Mouse (Mus musculus): ENCODE results near the gene Hmga1b.
"Not testable (repeated sequence)": the region's sequence is repeated elsewhere in the genome, so short reads cannot be mapped to it uniquely, and the experiment has no call there.

Gene Hmga1b

DNA sequence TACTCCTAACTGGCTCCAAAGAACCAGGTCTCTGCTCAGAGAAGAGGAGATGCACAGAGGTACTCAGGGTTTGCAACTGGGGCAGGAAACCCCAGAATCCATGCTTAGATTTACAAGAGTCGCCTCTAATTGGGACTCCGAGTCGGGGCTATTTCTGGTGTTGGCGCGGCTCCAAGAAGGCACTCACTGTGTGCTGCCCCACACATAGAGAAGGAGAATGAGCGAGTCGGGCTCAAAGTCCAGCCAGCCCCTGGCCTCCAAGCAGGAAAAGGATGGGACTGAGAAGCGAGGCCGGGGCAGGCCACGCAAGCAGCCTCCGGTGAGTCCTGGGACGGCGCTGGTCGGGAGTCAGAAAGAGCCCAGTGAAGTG lies at the start of gene Hmga1b:
Gene Hmga1b (plus strand): TSS at position 123 of the 370 bp plus-strand sequence.
- DNase-seq: not testable (repeated sequence)

DNA sequence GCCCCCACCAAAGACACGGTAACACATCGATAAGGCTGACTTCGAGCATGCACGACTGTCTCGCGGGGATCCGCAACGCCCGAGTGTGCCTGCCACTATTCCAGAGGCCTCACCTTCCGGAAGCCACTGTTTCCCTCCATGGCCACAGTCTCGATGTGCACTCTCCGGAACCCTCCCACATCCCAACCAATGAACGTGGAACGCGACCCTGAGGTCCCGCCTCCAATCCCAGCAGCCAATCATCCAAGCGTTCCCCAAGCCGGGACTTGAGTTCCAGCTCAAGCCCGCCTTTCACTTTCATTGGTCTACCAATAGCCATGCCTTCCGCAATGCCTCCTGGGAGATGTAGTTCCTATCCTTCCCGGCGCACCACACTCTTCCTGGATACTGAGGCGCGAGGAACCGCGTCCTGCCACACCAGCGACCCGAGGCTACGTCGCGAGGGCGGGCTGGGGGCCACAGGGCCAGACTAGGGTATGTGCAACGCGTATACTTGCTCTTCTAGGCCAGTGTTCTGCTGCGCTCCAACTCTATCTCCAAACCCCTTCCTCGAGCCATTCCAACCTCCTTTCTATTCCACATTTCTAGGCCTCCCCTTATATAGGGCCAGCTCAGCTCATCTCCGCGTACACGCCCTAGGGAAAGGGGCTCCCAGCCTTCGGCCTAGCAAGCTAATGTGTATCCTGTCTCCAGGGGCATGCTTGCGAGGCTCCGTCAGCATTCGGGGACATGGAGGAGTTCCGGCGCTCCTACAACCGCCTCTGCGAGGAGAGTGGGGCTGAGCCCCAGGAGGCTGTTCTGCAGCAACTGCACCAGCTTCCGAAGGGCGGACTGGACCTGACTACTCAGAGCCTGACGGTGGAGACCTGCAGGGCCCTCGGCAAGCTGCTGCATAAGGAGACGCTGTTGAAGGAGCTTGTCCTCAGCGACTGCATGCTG lies 48.7 kb upstream of the Hmga1b start, which contains the start of the genes Cenpx and Lrrc45:
Gene Cenpx (minus strand): TSS at position 159 of the 939 bp plus-strand sequence.
Gene Lrrc45 (plus strand): TSS at position 346 of the 939 bp plus-strand sequence.
- peak; percentile 99 for DNase-seq

DNA sequence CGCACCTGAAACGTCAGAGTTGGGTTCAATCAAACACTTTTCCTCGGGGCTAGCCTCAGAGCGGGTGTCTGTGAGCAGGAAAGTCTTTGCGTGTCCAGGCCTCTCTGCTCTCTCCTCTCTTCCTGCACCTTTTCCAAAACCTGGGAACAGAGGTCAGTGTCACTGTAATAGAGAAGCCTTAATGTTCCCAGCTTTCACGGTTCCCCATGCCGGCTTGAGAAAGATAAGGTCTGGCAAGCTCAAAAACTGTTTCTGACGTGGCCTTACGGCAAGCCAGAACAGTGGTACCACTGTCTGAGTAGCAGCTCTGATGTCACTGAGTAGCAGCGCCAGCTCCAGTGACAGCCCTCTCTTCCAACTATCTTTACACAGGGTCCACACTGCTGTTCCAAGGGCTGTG lies 48.0 kb upstream of the Hmga1b start:
- DNase-seq: no peak

DNA sequence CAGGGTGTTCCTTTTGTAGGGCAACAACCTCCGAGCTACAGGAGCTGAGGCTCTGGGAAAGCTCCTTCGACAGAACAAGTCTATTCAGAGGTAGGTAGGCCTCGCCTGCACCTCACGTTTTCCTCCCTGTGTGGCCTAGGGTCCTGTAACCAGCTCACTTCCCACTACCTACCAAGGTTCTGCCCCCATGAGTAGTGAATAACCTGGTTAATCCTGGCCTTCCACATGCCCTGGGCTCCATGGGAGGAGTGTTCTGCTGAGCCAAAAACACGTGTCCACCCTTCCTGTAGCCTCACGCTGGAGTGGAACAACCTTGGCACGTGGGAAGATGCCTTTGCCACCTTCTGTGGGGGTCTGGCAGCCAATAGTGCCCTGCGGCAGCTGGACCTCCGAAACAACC lies 47.5 kb upstream of the Hmga1b start:
- DNase-seq: no peak

DNA sequence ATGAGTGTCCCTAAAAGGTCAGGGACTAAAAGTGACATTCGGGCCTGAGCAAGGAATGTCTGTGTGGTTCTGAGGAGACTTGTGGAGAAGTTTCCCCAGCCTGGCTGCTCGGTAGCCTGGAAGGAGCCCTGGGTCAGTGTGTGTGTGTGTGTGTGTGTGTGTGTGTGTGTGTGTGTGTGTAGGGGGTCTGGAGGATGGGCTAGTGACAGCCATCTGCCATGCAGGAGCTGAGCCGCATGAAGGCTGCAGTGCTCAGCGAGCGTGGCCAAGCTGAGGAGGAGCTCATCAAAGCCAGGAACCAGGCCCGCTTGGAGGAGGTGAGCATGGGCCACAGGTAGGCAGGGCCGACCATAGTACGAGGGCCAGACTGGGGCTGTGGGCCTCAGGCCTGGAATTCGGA lies 43.4 kb upstream of the Hmga1b start:
- DNase-seq: no peak

DNA sequence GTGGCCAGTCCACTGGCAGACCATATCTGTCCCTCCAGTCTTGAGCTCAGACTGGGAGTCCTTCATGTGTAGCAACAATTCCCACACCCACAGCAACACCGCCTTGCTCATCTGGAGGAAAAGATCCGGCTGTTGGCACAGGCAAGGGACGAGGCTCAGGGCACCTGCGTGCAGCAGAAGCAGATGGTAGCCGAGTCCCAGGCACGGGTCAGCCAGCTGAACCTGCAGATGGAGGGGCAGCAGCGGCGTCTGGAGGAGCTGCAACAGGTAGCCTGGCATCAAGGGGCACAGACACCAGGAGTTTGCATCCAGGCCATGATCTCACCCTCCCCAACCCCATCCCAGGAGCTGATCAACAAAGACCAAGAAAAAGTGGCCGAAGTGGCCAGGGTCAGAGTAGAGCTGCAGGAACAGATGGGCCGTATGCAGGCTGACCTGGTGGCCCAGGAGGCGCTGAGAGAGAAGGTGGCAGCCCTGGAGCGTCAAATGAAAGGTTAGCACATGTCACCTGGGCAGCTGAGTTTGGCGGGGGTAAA lies 42.7 kb upstream of the Hmga1b start:
- DNase-seq: no peak

DNA sequence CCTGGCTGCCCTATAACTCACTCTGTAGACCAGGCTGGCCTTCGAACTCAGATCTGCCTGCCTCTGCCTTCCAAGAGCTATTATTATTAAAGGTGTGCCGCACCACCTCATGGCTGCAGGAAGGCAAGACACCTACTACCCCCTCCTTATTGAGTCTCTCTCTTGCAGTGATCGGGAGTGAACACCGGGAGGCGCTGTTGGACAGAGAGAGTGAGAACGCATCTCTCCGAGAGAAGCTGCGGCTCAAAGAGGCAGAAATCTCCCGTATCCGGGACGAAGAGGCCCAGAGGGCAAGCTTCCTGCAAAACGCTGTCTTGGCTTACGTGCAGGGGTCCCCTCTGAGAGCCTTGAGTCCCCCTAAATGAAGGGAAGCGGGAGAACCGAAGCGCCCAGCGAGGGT lies 42.1 kb upstream of the Hmga1b start:
- DNase-seq: peak; percentile 87

DNA sequence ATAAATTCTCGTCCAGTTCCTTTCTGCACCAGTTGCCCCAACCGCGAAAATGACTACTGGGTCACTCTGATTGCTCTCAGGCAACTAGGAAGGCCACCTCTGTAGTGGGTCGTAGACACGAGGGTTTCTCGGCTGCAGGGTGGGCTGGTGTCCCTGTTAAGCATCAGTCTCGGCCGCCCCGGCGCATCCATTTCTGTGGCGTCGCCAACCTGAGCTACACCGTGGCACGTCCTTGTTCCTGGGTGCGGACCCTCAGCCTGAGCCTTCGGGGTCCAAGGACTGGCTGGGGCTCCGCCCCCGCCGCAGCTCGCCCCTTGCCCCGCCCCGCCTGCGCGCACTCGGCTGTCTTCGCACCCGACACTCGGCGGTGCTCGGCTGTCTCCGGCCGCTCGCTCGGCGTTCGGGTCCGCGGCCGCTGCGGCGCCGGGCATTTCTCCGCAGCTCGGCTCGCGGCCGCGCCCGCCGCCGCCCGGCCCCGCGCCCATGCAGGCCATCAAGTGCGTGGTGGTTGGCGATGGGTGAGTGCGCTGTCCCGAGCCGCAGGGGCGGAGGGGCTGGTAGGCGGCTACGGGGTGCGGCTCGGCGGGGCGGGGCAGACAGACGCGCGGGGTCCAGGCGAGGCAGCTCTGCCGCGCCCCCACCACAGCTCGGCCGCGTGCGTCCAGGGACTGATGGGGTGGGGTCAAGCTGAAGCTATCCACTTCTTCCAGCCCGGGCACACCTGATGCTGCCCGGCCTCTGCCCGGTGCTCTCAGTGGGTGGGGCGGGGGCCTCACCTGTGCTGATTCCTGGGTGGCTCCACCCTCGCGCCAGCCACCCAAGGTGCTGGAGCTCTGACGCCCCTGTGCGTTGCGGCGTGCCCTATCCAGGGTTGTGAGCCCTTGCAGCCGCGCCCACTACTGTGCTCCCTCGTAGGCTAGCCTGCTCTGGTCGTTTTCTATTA lies 41.2 kb upstream of the Hmga1b start, which contains the start of gene Rac3:
Gene Rac3 (plus strand): TSS at position 347 of the 943 bp plus-strand sequence.
- peak; percentile 83 for DNase-seq

DNA sequence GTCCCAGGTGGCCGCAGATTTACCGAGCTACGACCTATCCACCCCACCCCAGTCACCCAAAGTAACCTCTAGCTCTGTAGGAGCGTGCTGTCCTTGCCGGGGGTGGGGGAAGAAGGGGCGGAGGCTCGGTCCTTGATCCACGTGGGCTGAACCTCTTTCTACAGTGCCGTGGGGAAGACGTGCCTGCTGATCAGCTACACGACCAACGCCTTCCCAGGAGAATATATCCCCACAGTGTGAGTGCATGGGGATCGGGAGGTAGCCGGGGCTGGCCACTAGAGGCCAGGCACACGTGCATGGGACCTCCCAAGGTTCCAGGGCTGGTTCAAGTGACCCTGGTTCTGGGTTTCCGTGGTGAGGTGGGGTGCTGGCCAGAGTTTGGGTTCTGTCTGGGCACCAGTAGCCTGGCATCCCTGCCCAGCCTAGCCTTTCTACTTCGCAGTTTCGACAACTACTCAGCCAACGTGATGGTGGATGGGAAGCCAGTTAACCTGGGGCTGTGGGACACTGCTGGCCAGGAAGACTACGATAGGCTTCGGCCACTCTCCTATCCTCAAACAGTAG lies 40.4 kb upstream of the Hmga1b start:
- DNase-seq: no peak

DNA sequence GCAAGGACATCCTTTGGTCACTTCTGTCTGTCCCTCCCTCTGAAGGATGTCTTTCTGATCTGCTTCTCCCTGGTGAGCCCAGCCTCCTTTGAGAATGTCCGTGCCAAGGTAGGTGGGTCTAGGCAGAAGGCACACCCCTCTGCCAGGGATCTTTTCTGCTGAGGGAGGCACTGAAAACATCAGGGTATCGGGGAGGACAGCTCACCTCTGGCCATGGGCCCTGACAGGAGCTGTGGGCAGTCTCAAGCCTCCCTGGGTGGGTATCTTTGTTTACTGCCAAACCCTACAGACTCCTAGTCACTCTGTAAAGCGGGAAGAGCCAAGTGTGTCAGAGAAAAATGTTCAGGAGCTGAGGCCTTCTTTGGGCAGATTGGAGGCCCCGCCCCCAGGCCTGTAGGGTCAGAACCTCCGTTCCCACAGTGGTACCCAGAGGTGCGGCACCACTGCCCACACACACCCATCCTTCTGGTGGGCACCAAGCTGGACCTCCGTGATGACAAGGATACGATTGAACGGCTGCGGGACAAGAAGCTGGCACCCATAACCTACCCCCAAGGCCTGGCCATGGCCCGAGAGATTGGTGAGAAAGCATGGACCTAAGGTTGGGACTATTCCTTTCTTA lies 39.7 kb upstream of the Hmga1b start:
- DNase-seq: peak; percentile 69

DNA sequence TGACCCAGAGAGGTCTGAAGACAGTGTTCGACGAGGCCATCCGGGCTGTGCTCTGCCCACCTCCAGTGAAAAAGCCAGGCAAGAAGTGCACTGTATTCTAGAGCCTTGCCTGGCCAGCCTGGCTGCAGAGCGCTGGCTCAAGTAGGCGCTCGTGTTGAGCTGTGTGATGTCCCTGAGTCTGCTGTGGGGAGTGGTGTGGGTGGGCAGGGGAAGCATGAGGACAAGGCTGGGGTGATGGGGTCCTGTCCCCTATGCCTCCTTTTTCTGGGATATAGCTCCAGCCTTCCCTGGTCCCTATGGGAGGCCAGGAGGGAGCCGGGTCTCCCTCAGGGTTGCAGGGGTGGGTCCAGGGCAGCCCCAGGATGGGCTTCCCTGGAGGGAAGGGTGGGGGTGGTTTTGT lies 39.1 kb upstream of the Hmga1b start:
- no peak for DNase-seq

DNA sequence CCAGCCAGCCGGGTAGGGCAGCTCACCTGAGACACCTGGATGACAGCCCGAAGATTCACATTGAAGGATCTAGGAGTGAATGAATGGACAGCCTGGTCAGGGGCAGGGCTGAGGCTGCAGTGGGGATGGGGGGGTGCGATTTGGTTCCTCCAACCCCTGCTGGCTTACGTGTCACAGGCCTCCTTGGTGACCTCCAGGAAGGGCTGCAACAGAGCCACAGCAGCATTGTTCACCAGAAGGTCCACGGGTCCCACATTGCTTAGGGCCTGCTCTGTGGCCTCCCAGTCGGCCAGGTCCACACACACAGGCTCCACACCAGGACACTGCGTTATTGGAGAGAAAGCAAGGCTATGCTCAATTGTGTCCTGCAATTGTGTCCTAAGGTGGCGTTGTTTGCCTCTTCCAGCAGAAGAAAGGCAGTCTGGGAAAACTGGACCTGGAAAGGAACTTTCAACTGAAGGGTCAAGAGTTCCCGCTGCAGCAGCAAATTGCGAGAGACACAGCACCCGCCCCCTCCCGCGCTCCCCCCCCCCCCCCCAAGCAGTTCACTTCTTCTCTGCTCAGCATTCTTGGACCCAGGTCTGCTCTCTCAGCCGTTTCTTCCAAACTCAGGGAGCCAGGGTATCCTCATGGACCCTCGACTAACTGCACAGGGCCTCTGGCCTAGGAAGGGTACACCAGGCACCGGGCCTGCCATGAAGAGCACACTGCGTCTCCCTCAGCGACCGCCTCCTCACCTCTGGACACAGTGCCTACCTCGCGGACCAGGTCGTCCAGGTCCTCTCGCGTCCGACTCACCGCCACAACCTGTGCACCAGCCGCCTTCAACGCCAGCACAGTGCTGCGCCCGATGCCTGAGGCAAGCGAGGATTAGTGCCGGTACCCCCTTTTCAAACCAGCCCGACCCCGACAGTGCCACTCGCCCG lies 36.1 kb upstream of the Hmga1b start:
- peak; percentile 61 for DNase-seq

DNA sequence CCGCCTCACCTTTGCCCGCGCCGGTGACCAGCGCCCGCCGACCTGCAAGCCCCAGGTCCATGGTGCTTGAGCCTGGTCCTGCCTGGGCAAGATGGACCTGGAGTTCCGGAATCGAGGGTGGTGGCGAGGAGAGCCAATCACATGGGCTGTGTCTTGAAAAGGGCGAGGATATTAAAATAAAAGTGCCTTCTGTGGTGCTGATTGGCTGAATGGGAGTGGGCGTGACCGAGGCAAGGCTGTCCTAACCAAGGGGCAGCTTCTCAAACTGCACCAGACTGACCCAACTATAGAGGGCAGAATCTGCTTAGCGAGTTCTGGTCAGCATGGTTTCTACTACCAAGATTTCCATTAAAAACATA lies 35.4 kb upstream of the Hmga1b start, which contains the start of gene Dcxr:
Gene Dcxr (minus strand): TSS at position 113 of the 359 bp plus-strand sequence.
- peak; percentile 95 for DNase-seq

DNA sequence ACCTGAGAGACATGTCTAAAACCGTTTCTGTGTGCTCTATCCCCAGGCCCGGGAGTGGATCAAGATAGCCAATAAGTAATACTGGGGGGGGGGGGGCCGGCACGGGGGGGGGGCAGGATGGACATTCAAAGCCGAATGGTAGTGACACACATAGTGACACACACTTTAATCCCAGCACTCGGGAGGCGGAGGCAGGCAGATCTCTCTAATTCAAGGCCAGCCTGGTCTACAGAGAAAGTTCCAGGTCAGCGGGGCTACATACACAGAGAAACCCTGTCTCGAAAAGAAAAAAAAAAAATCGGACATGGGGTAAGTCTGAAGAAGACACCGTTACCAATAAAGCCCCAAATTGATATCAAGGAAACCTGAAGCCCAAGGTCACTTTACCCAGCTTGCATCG lies 35.0 kb upstream of the Hmga1b start:
- DNase-seq: no peak

DNA sequence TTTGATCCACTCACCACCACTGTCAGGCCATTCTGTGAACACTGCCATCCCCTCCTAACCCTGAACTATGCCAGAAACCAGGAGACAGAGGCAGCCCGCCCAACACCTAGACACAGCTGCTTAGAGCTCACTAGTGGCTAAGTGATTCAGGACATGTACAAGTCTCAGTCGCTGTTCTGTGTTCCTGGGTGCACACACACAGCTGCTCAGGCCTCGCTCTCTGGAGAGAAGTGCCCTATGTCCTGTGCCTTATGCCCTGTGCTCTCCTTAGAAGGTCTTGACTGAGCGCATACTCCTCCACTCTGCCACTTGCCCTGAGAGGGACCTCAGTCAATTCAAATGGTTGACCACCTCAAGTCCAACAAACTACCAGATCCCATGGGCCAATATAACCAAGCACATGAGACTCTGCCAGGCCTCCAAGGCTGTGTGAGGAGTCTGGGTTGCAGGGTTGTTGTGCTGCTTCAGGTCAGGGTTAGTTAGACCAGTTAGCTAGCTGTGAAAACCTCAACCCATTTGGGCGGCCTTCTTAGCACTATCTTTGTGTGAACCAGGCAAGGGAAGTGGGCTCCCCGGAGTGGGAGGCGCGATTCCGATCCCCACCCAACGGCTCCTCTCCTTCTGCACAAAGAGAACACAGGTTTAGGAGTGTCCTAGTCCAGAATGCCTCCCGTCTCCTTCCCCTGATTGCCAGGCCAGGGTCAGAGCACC lies 33.9 kb upstream of the Hmga1b start:
- DNase-seq: no peak

DNA sequence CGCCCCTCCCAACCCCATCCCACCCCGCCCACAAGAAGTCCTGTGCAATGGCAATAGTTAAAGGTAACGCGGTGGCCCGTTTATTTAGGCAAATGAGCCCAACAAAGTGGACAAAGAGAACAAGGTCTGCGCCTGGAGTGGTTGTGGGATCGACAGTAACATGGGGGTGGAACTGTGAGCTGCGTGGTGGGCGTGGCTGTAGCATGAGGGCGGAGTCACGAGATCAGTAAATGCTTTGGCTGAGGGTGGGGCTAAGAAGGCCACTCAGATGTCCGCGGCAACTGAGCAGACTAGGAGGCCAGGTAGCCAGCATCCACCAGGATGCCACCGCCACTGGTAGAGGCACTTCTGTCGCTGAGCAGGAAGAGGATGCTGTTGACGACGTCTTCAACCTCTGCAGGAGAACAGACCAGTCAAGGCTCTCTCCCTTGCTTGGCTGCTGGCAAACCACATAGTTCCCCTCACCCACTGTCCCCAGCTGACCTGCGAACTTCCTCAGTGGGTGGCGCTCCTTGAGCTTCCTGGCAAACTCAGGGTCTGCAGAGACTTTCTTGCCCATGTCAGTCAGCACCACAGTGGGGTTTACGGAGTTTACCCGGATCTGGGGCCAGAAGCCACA lies 33.1 kb upstream of the Hmga1b start:
- DNase-seq: peak; percentile 68

DNA sequence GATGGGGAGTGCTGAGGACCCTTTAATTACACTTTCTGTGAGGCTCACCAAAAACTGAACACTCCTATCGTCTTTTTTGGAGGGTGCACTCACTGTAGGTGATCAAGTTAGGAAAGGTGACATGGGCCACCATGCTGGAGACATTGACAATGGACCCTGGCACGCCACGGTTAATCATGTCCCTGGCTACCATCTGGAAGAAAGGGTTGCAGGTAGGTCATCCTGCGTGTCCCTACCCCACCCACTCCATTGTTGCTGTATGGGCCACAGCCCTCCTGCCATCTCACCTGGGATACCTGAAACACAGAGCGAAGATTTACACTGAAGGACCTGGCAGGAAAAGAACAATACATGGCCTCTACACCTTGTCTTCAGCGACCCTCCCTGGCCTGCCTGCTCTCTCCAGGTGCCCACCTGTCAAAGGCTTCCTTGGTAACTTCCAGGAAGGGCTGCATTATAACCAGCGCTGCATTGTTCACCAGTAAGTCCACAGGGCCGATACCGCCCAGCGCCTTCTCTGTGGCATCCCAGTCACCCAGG lies 32.2 kb upstream of the Hmga1b start:
- DNase-seq: no peak

DNA sequence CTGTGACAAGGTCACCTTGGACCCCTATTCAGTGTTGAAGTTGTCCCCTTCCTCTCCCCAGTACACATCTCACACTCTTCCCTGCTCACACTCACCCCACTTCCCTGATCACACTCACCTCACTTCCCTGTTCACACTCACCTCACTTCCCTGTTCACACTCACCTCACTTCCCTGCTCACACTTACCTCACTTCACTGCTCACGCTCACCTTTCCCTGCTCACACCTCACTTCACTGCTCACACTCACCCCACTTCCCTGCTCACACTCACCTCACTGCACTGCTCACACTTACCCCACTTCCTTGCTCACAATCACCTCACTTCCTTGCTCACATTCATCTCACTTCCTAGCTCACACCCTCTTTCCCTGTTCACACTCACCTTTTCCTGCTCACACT lies 31.2 kb upstream of the Hmga1b start:
- no peak for DNase-seq

DNA sequence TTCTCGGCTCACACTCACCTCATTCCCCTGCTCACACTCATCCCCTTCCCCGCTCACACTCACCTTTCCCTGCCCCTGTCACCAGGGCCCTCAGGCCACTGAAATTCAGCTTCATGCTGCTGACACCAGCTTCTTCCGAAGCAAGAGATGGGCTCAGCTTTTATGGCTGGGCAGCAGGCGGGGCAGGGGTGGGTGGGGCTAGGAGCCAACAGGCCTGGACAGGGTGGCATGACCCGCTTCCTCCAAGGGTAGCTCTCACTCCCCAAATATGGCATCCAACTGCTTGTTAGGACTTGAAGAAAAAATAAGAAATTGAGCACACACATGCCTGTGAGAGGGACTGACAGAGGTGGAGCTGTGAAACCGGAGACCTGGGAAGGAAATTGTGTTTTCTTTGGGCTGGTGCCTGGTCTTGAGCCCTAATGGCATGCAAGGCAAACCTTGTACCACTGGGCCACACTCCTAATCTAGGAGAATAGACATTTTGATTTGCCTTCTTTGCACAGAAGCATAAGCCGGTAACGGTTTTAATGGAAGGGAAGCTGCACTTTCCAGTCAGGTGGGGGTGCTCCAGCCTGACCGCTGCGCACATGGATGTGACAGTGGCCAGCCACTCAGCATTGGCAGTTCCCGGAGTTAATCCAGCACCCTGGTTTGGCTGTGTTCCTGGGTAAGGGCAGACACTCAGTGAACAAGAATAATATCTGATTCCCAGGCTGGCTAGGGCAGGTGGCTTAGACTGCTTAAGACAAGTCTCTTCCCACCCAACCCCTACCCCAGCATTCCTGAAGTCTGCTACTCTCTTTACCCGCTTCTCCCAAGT lies 30.5 kb upstream of the Hmga1b start, which contains the start of gene Cbr2:
Gene Cbr2 (minus strand): TSS at position 257 of the 823 bp plus-strand sequence.
- peak; percentile 53 for DNase-seq
